In genomic region chr2:29124571-29124935, GRCm38 (mm10) we compare ENCODE assay signal across 8 mouse cellular contexts. TPM values are rescaled to one million over a fixed set of nuclear protein-coding genes. Genes with fewer than 3 reads are reported as not detected.
DNase-seq lines count a peak whose midpoint lies in the region; ATAC-seq and TF ChIP-seq lines count a peak whose summit lies in the region.

No protein-coding gene starts in this region.

- H3K79me2 ChIP-seq in heart, adult 2 months (replicated peaks; ENCODE audit: control insufficient read depth, insufficient read depth, low read length): no peaks in the 10 kb centered on the region

- TF ChIP-seq POLR2A in heart, adult 2 months (IDR thresholded peaks at IDR 0.05; ENCODE audit: insufficient read depth, low read depth, low read length): peak; percentile 52
- peak; percentile 69 for TF ChIP-seq POLR2A in thymus, adult 2 months (IDR thresholded peaks at IDR 0.05; ENCODE audit: control insufficient read depth, extremely low read depth, insufficient read depth, low read length, poor library complexity)

- H3K9me3 ChIP-seq in liver, embryonic 13.5 days (replicated peaks): no peaks in the 10 kb centered on the region

- H3K4me2 ChIP-seq in liver, embryonic 13.5 days: peak overlapping the region; percentile 82

- intact Hi-C loops in heart, adult 2 months (cut with DNase I): loop anchor here (2.0 to 10.0 kb wide), 3 partner anchors 20 to 280 kb away; partner anchors contain the start of genes Ddx31, Gtf3c4 and Ttf1
- intact Hi-C loops in heart, postnatal 36 days (cut with DNase I): loop anchor here (2.0 kb wide), 2 partner anchors 20 to 64 kb away; partner anchors contain the start of gene Ttf1

- no peak for ATAC-seq in liver, embryonic 13.5 days (ENCODE audit: low read depth)

- H3K4me3 ChIP-seq in heart, adult 2 months: peak overlapping the region; percentile 93
- peak overlapping the region; percentile 47 for H3K4me3 ChIP-seq in thymus, adult 2 months (ENCODE audit: control insufficient read depth, insufficient read depth, low read length)
- H3K4me3 ChIP-seq in liver, embryonic 13.5 days (replicated peaks): peak overlapping the region; percentile 87

- WGBS in heart, adult 2 months: 2% methylated on average over 24 of the region's 24 CpGs
- WGBS in thymus, adult 2 months: under 1% methylated on average over 24 of the region's 24 CpGs
- under 1% methylated on average over 23 of the region's 24 CpGs for WGBS in liver, embryonic 13.5 days (ENCODE audit: insufficient replicate concordance)

- peak overlapping the region; percentile 93 for H3K27ac ChIP-seq in heart, adult 2 months
- peak overlapping the region; percentile 92 for H3K27ac ChIP-seq in thymus, adult 2 months (ENCODE audit: control insufficient read depth, insufficient read depth, low read length)
- peak overlapping the region; percentile 69 for H3K27ac ChIP-seq in liver, embryonic 13.5 days

- no peaks in the 10 kb centered on the region for H3K27me3 ChIP-seq in heart, adult 2 months (ENCODE audit: control insufficient read depth, insufficient read depth, low read length)
- no peaks in the 10 kb centered on the region for H3K27me3 ChIP-seq in thymus, adult 2 months (ENCODE audit: control insufficient read depth, insufficient read depth, low read length)
- H3K27me3 ChIP-seq in liver, embryonic 13.5 days: no peaks in the 10 kb centered on the region

- no peak; the same call in 1 of the 2 replicates for TF ChIP-seq EP300 in heart, adult 2 months (IDR thresholded peaks at IDR 0.05; ENCODE audit: insufficient read depth, low read depth, low read length)

- H3K36me3 ChIP-seq in heart, adult 2 months (ENCODE audit: control insufficient read depth, insufficient read depth, low read length): peaks cover 5% of the 10 kb centered on the region
- 0 out of 2 replicates have a peak, but pooled peaks cover 3% of the 10 kb centered on the region for H3K36me3 ChIP-seq in thymus, adult 2 months (ENCODE audit: control insufficient read depth, insufficient read depth, low read length)
- H3K36me3 ChIP-seq in liver, embryonic 13.5 days: peaks cover 23% of the 10 kb centered on the region

- no peaks in the 10 kb centered on the region; the same call in 1 of the 2 replicates for H3K4me1 ChIP-seq in heart, adult 2 months (ENCODE audit: control insufficient read depth, insufficient read depth, low read length)
- peaks cover 9% of the 10 kb centered on the region for H3K4me1 ChIP-seq in thymus, adult 2 months (replicated peaks; ENCODE audit: control insufficient read depth, insufficient read depth, low read length)
- H3K4me1 ChIP-seq in liver, embryonic 13.5 days (replicated peaks): peaks cover 18% of the 10 kb centered on the region

- DNase-seq in heart, adult 2 months: no peak
- no peak for DNase-seq in heart, postnatal 36 days
- no peak for DNase-seq in thymus, adult 2 months
- no peak for DNase-seq in thymus, postnatal 14 days
- no peak for DNase-seq in liver, embryonic 13.5 days
- no peak for DNase-seq in right cerebral cortex, postnatal 25 days
- DNase-seq in spleen, postnatal 14 days (ENCODE audit: low spot score in 2 of 2): no peak
- DNase-seq in Muller cell, postnatal 12 days (ENCODE audit: inconsistent ontology term): no peak

- peak overlapping the region; percentile 36 for H3K9ac ChIP-seq in heart, adult 2 months (ENCODE audit: low read depth, low read length)
- H3K9ac ChIP-seq in liver, embryonic 13.5 days: peak overlapping the region; percentile 91

- no peak for TF ChIP-seq CTCF in heart, adult 2 months (IDR thresholded peaks at IDR 0.05)
- TF ChIP-seq CTCF in thymus, adult 2 months (IDR thresholded peaks at IDR 0.05; ENCODE audit: borderline replicate concordance, control insufficient read depth, extremely low read depth, insufficient read depth, low read length, poor library complexity): no peak

RNA-seq across cellular contexts. Expression of gene Setx, which starts 0.6 kb away (rescaled TPM):
- total RNA-seq in heart, adult 2 months (2021): 10 to 100 TPM; 23.8 to 33.4 TPM
- 4.0 and 7.7 TPM in 2 replicates for polyA plus RNA-seq in heart, adult 2 months (2012; rRNA removed)
- 10 to 100 TPM; 32.6 to 34.5 TPM for total RNA-seq in heart, postnatal 36 days (2021)
- polyA plus RNA-seq in thymus, adult 2 months (2012; rRNA removed): 14.5 and 16.9 TPM in 2 replicates
- 3.3 and 3.5 TPM in 2 replicates for polyA plus RNA-seq in liver, embryonic 13.5 days (2015; fragmentation: Nextera tagmentation; extraction: Ambion mirVana)
